Mouse (Mus musculus): ENCODE data around the gene Kidins220. TPM values are rescaled to one million over a fixed set of nuclear protein-coding genes. Genes with fewer than 3 reads are reported as not detected.

Gene Kidins220
- polyA plus RNA-seq (2012; rRNA removed) = 55.7 and 60.8 TPM in 2 replicates

DNA sequence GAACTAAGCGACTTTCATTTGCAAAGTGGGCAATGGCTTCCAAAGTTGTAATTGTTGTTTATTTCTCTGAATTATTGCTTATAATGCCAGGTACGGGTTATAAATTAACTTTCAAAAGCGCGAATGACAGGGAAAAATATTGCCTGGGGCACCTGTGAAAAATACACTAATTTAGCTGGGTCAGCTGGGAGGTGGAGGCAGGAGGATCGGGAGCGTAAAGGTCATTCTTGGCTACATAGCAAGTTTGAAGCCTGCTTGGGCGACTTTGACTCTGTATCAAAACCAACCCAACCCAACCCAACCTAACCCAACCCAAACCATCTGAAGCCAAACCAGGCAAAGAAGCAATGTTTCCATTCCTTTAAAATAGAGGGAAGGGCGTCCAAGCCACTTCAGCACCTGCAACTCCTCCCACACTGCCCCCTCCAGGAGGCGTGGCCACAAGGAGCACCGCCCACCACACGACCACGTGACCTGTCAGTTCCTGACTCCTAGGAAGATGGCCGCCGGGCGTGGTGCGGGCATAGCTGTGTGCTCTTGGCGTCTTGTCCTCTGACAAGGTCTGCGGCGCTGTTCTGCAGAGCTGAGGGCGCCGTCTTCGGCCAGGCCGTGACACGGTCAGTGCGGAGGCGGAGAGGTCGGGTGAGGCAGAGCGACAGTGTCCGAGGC is at the start of gene Kidins220:
Gene Kidins220, plus strand, starts transcription at position 480 of the 669 bp plus-strand sequence.

GRCm38 (mm10) chr12:25097052-25097209 is 122.2 kb downstream of the Kidins220 start, which contains the start of gene Id2:
Gene Id2 (minus strand): TSS chr12:25097140.

Other genes starting within 250 kb of the Kidins220 start
- gene Mboat2, start 144.0 kb upstream of the Kidins220 start, polyA plus RNA-seq (2012; rRNA removed) = 29.3 and 30.6 TPM in 2 replicates
- 177 and 186 TPM in 2 replicates for gene Id2, start 122.2 kb downstream of the Kidins220 start, polyA plus RNA-seq (2012; rRNA removed)

All from ovary, adult 2 months (tissue).